Mouse (Mus musculus): Measurements from ENCODE around the gene Gm43951. TPM values are rescaled to one million over a fixed set of nuclear protein-coding genes. Genes with fewer than 3 reads are reported as not detected.

The Gm43951 gene
- total and polyA plus RNA-seq, 3 experiments = 1.5 to 2.0 TPM; not detected in 1

GRCm38 (mm10) chr11:72207204-72207833 lies 679 bp upstream of the Gm43951 start, which contains the start of the genes 4933427D14Rik and Txndc17:
Gene 4933427D14Rik (minus strand): TSS chr11:72207459.
Gene Txndc17 (plus strand): TSS chr11:72207547.
- Histone ChIP-seq H3K36me3 (ENCODE audit: control insufficient read depth in 1 of 2, insufficient read depth in 2 of 2, low read length in 2 of 2) (peaks cover 0 to 13% of the 10 kb centered on the region in 2 experiments; a peak in 2 of 4 replicates), H3K27ac (ENCODE audit: control insufficient read depth, low read depth, low read length) (peak within 1 kb of the TSS; percentile 82), H3K9ac (ENCODE audit: control insufficient read depth, low read depth, low read length, poor library complexity, severe bottlenecking) (peak within 1 kb of the TSS; percentile 96)

GRCm38 (mm10) chr11:72205256-72205655 lies 1.4 kb downstream of the Gm43951 start:
- Histone ChIP-seq H3K9me3 (replicated peaks; ENCODE audit: insufficient read depth, low read length) (no peaks in the 10 kb centered on the region), H3K36me3 (ENCODE audit: control insufficient read depth in 1 of 2, insufficient read depth in 2 of 2, low read length in 2 of 2) (peaks cover 0 to 13% of the 10 kb centered on the region in 2 experiments; a peak in 2 of 4 replicates), H3K27ac (ENCODE audit: control insufficient read depth, low read depth, low read length) (no peak overlapping the region), H3K4me1 (ENCODE audit: control insufficient read depth in 1 of 2, insufficient read depth in 2 of 2, low read length in 2 of 2) (peaks cover 0 to 12% of the 10 kb centered on the region in 2 experiments; a peak in 3 of 4 replicates), H3K79me2 (ENCODE audit: control insufficient read depth, insufficient read depth, low read length, poor library complexity) (peaks cover 38% of the 10 kb centered on the region), H3K4me3 (ENCODE audit: control insufficient read depth in 1 of 2, insufficient read depth in 1 of 2, low read depth in 2 of 2, low read length in 2 of 2) (no peak overlapping the region), H3K27me3 (ENCODE audit: control insufficient read depth in 1 of 2, insufficient read depth in 2 of 2, low read length in 2 of 2) (no peaks in the 10 kb centered on the region), H3K9ac (ENCODE audit: control insufficient read depth, low read depth, low read length, poor library complexity, severe bottlenecking) (peak overlapping the region; percentile 96)
- no peak for TF ChIP-seq ZMIZ1 (IDR thresholded peaks at IDR 0.05; ENCODE audit: low read depth, low read length)
- TF ChIP-seq KAT2A (conservative IDR thresholded peaks at IDR 0.05; ENCODE audit: low read depth, low read length) = no peak
- DNase-seq (ENCODE audit: low read depth, low spot score) = no peak

More at GRCm38 (mm10) chr11:72207204-72207833, 679 bp upstream of the Gm43951 start, which contains the start of the genes 4933427D14Rik and Txndc17:
- Histone ChIP-seq H3K27me3 (ENCODE audit: control insufficient read depth in 1 of 2, insufficient read depth in 2 of 2, low read length in 2 of 2) (no peaks in the 10 kb centered on the region), H3K9me3 (replicated peaks; ENCODE audit: insufficient read depth, low read length) (no peaks in the 10 kb centered on the region), H3K4me1 (ENCODE audit: control insufficient read depth in 1 of 2, insufficient read depth in 2 of 2, low read length in 2 of 2) (peaks cover 0 to 12% of the 10 kb centered on the region in 2 experiments; a peak in 3 of 4 replicates), H3K79me2 (ENCODE audit: control insufficient read depth, insufficient read depth, low read length, poor library complexity) (peaks cover 38% of the 10 kb centered on the region), H3K4me3 (ENCODE audit: control insufficient read depth in 1 of 2, insufficient read depth in 1 of 2, low read depth in 2 of 2, low read length in 2 of 2) (peak within 1 kb of the TSS; percentile 58 to 94)
- peak; percentile 97 for DNase-seq (ENCODE audit: low read depth, low spot score)
- TF ChIP-seq HCFC1 (IDR thresholded peaks at IDR 0.05; ENCODE audit: low read depth, low read length) = peak; percentile 88
- peak; percentile 84 for TF ChIP-seq TBP (IDR thresholded peaks at IDR 0.05; ENCODE audit: low read depth, low read length)
- TF ChIP-seq KAT2A (conservative IDR thresholded peaks at IDR 0.05; ENCODE audit: low read depth, low read length) = peak; percentile 22; the same call in 1 of the 2 replicates
- TF ChIP-seq TCF12 (IDR thresholded peaks at IDR 0.05; ENCODE audit: low read depth, low read length) = no peak
- peak; percentile 85 to 93; a peak in 3 of 4 replicates for TF ChIP-seq POLR2A (IDR thresholded peaks at IDR 0.05; ENCODE audit: control insufficient read depth in 1 of 2, insufficient read depth in 1 of 2, low read depth in 1 of 2, low read length in 2 of 2, poor library complexity in 1 of 2)
- peak; percentile 30; the same call in 1 of the 2 replicates for TF ChIP-seq MYC (IDR thresholded peaks at IDR 0.05; ENCODE audit: low read depth, low read length)
- peak; percentile 83 for TF ChIP-seq ZMIZ1 (IDR thresholded peaks at IDR 0.05; ENCODE audit: low read depth, low read length)
- peak; percentile 92 for TF ChIP-seq SIN3A (IDR thresholded peaks at IDR 0.05; ENCODE audit: low read length)
- 0 out of 2 replicates have a peak, but pooled peaks have one; percentile 5 for TF ChIP-seq NRF1 (IDR thresholded peaks at IDR 0.05; ENCODE audit: insufficient read depth, low read depth, low read length, poor library complexity, severe bottlenecking)
- peak; percentile 64; the same call in 1 of the 2 replicates for TF ChIP-seq POLR2AphosphoS2 (IDR thresholded peaks at IDR 0.05; ENCODE audit: low read length)
- peak; percentile 83 for TF ChIP-seq MXI1 (IDR thresholded peaks at IDR 0.05; ENCODE audit: low read depth, low read length)
- no peak for TF ChIP-seq MAX (IDR thresholded peaks at IDR 0.05; ENCODE audit: low read length)
- TF ChIP-seq MYB (IDR thresholded peaks at IDR 0.05; ENCODE audit: low read depth, low read length) = peak; percentile 68
- 0 out of 2 replicates have a peak, but pooled peaks have one; percentile 74 for TF ChIP-seq UBTF (IDR thresholded peaks at IDR 0.05; ENCODE audit: borderline replicate concordance, insufficient read depth, low read depth, low read length)
- TF ChIP-seq E2F4 (IDR thresholded peaks at IDR 0.05; ENCODE audit: borderline replicate concordance, low read depth, low read length) = peak; percentile 83
- no peak for TF ChIP-seq USF2 (IDR thresholded peaks at IDR 0.05; ENCODE audit: borderline replicate concordance in 1 of 2, insufficient read depth in 1 of 2, low read depth in 1 of 2, low read length in 2 of 2)
- peak; percentile 90 for TF ChIP-seq ELF1 (IDR thresholded peaks at IDR 0.05; ENCODE audit: low read depth, low read length)
- TF ChIP-seq NELFE (IDR thresholded peaks at IDR 0.05; ENCODE audit: low read depth, low read length) = peak; percentile 88
- TF ChIP-seq CTCF (IDR thresholded peaks at IDR 0.05 in 2 of 3, conservative IDR thresholded peaks at IDR 0.05 in 1 of 3; ENCODE audit: control insufficient read depth in 1 of 3, insufficient read depth in 1 of 3, low read depth in 2 of 3, low read length in 3 of 3, poor library complexity in 1 of 3, severe bottlenecking in 1 of 3) = no peak

Measured in MEL (cell line).